Mouse (Mus musculus): ENCODE results near the gene Scg5. TPM values are rescaled to one million over a fixed set of nuclear protein-coding genes. Genes with fewer than 3 reads are reported as not detected.

Gene Scg5
- total RNA-seq, 2 experiments from 2014 or later = 0.86 to 1.1 TPM

GRCm38 (mm10) chr2:113757525-113758310, 71.2 kb downstream of the Scg5 start:
- peak in 1 of 2 experiments; percentile 22 for DNase-seq (ENCODE audit: low spot score in 2 of 2)

- no peak for DNase-seq (ENCODE audit: low spot score in 2 of 2)
Observed at GRCm38 (mm10) chr2:113756924-113757524, 71.9 kb downstream of the Scg5 start.

- no peak for DNase-seq (ENCODE audit: low spot score in 2 of 2)
Observed at GRCm38 (mm10) chr2:113749721-113750120, 79.2 kb downstream of the Scg5 start.

- DNase-seq (ENCODE audit: low spot score in 2 of 2) = no peak
Observed at GRCm38 (mm10) chr2:113749309-113749708, 79.6 kb downstream of the Scg5 start.

GRCm38 (mm10) chr2:113728581-113728980, 100.3 kb downstream of the Scg5 start:
- DNase-seq (ENCODE audit: low spot score in 2 of 2) = no peak

Other genes starting within 250 kb of the Scg5 start
- under 1 TPM; 0.47 to 0.59 TPM for gene Grem1, start 70.5 kb downstream of the Scg5 start, total RNA-seq (2021)
- 10 to 100 TPM; 14.9 to 15.8 TPM for gene Arhgap11a, start 19.5 kb upstream of the Scg5 start, total RNA-seq (2021)
- under 1 TPM in 1 of 2 experiments, not detected in 1; 0.15 TPM for gene Gjd2, start 184.5 kb upstream of the Scg5 start, total RNA-seq (2021)
- gene Actc1, start 224.4 kb upstream of the Scg5 start, total RNA-seq (2021) = 1,000 to 10,000 TPM; 1,701 to 2,460 TPM